Mouse (Mus musculus) liver, embryonic 14.5 days (tissue): ENCODE data around the gene Gm26602. TPM values are rescaled to one million over a fixed set of nuclear protein-coding genes. Genes with fewer than 3 reads are reported as not detected.

Experiments
- ATAC-seq: fragments of 200-750 bp; cut with Nextera tagmentation; 2 replicates; pipeline ENCODE4 v1.8.0; 2017; ENCODE audit warnings: moderate number of reproducible peaks, mild to moderate bottlenecking, moderate library complexity; ENCODE audit not compliant: insufficient read depth
- DNase-seq, 3 experiments: peaks; one replicate each; pipeline ENCODE4 v3.0.0-alpha.2; 2012 to 2013; ENCODE audit warnings: low read depth in 3 of 3, low spot score in 3 of 3
- H3K27ac ChIP-seq: fragments of 300-500 bp; sonication (generic); 2 replicates; pipeline ENCODE4 v1.5.1; 2014; ENCODE audit warnings: moderate library complexity, mild to moderate bottlenecking, control low read depth, inconsistent platforms
- H3K27me3 ChIP-seq: fragments of 300-500 bp; sonication (generic); 2 replicates; pipeline ENCODE4 v1.6.1; 2014; ENCODE audit warnings: mild to moderate bottlenecking, low read length, moderate library complexity; ENCODE audit not compliant: control insufficient read depth, insufficient read depth
- H3K36me3 ChIP-seq: fragments of 300-500 bp; sonication (generic); replicated peaks from 2 replicates; pipeline ENCODE4 v1.6.1; 2014; ENCODE audit warnings: low read depth; ENCODE audit not compliant: control insufficient read depth, insufficient read depth
- H3K4me1 ChIP-seq, 2 experiments: fragments of 200-500 bp in 1 of 2; fragments of 300-500 bp in 1 of 2; sonication (generic) in 1 of 2; replicated peaks; 2 replicates each; pipeline ENCODE4 v1.6.1; 2012 to 2014; ENCODE audit warnings: antibody characterized with exemption in 1 of 2, inconsistent platforms in 1 of 2, low read length in 1 of 2; ENCODE audit not compliant: control insufficient read depth in 2 of 2, insufficient read depth in 2 of 2
- H3K4me2 ChIP-seq: fragments of 300-500 bp; sonication (generic); 2 replicates; pipeline ENCODE4 v1.6.1; 2014; ENCODE audit warnings: low read depth, mild to moderate bottlenecking, control low read depth, moderate library complexity
- H3K4me3 ChIP-seq, 2 experiments: fragments of 200-500 bp in 1 of 2; fragments of 300-500 bp in 1 of 2; sonication (generic) in 1 of 2; 2 replicates each; pipeline ENCODE4 v1.5.1; 2012 to 2014; ENCODE audit warnings: low read depth in 2 of 2, low read length in 2 of 2, mild to moderate bottlenecking in 2 of 2, control low read depth in 1 of 2, inconsistent platforms in 1 of 2, moderate library complexity in 1 of 2; ENCODE audit not compliant: insufficient read depth in 1 of 2
- H3K9ac ChIP-seq: fragments of 300-500 bp; sonication (generic); replicated peaks from 2 replicates; pipeline ENCODE4 v1.6.1; 2014; ENCODE audit warnings: mild to moderate bottlenecking, control low read depth, moderate library complexity
- H3K9me3 ChIP-seq: fragments of 300-500 bp; sonication (generic); 2 replicates; pipeline ENCODE4 v1.6.1; 2016; ENCODE audit warnings: low read length, mixed read lengths; ENCODE audit not compliant: control insufficient read depth
- CTCF ChIP-seq: IDR thresholded peaks from 2 replicates; pipeline ENCODE4 v1.5.1; 2016; ENCODE audit warnings: antibody characterized with exemption, low read depth, control low read depth
- EP300 ChIP-seq: IDR thresholded peaks from 2 replicates; pipeline ENCODE4 v1.6.1; 2016; ENCODE audit warnings: antibody characterized with exemption, low read depth
- WGBS: fragments of 180-500 bp; shearing (Covaris S2); extraction: QIAGEN DNeasy Blood & Tissue Kit; methylation state at CpG from one replicate; pipeline ENCODE4 v1.1.7; 2014; ENCODE audit not compliant: insufficient replicate concordance; 5-methylcytosine and 5-hydroxymethylcytosine counted together
- polyA plus RNA-seq, 2 experiments: library from polyadenylated mRNA; depleted of rRNA in 1 of 2; stranded (reverse) in 1 of 2; unstranded in 1 of 2; fragments of >200 nt; fragmentation: Nextera tagmentation in 1 of 2; extraction: Ambion mirVana in 1 of 2; gene quantifications; 2 replicates each; pipeline versions ENCODE4 v1.2.1 to v1.2.3; 2012 to 2014

The Gm26602 gene
- polyA plus RNA-seq, 2 experiments: not detected

DNA sequence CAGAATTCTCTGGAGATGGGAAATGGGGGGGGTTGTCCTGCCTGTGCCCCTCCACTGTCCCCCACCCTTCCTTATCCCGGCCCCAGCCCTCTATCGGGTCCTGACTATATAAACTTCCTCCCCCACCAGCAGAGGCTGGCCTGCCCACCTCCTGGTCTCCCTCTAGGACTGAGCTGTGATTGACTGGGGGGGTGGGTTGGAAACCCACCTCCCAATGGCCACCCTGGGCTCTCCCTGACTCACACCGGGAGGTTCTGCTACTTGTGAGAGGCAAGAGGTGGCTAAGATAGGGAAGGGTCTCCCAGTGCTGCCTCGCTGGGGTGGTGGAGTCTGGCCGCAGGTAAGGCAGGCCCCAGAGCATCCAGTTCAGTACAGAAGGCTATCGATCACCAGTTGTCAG lies 36.8 kb downstream of the Gm26602 start:
- Histone ChIP-seq H3K36me3 (no peaks in the 10 kb centered on the region), H3K9me3 (no peaks in the 10 kb centered on the region), H3K4me3 (no peak overlapping the region), H3K27ac (no peak overlapping the region), H3K4me2 (no peak overlapping the region), H3K27me3 (no peaks in the 10 kb centered on the region), H3K9ac (no peak overlapping the region), H3K4me1 (peaks cover 28 to 38% of the 10 kb centered on the region in 2 experiments)
- ATAC-seq (no peak), DNase-seq (no peak)
- TF ChIP-seq CTCF (no peak), EP300 (no peak)
- 62% methylated on average over 6 of the region's 6 CpGs for WGBS

DNA sequence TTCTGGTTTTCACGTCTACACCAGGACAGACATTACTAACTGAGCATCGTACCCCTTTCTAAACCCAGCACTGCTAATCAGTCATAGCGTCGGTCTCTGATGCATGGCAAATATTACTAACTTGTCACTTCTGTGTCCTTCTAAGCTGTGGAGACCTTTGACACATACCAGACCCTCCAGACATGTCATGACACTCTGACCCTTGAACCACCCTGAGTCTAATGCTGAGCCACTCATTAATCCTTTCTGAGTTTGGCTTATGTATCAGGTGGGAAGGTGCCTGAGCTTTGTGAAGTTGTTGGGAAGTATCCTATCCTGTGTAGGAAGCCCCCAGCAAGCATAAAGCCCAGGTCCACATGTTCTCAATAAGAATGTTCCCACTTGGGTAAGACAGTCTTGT lies 39.2 kb downstream of the Gm26602 start:
- no peak overlapping the region for H3K4me2 ChIP-seq
- no peak for ATAC-seq
- peaks cover 19 to 23% of the 10 kb centered on the region in 2 experiments for H3K4me1 ChIP-seq
- H3K27me3 ChIP-seq: no peaks in the 10 kb centered on the region
- H3K4me3 ChIP-seq: no peak overlapping the region
- no peak for DNase-seq
- TF ChIP-seq CTCF: no peak
- H3K9me3 ChIP-seq: no peaks in the 10 kb centered on the region
- WGBS: 73% methylated on average over 4 of the region's 4 CpGs
- H3K9ac ChIP-seq: no peak overlapping the region
- no peak overlapping the region for H3K27ac ChIP-seq
- no peaks in the 10 kb centered on the region for H3K36me3 ChIP-seq

DNA sequence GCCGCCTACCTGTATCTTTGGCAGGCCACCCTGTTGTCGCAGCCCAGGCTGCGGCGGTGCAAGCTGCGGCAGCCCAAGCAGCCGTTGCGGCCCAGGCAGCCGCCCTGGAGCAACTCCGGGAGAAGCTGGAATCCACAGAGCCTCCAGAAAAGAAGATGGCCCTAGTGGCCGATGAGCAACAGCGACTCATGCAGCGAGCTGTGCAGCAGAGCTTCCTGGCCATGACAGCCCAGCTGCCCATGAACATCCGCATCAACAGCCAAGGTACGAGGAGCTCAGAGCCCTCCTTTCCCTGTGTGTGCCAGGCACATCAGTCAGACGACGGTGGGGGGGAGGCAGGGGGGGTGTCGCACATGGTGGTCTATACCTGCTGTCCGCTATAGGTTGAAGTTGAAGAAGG lies 40.0 kb downstream of the Gm26602 start:
- no peaks in the 10 kb centered on the region for H3K36me3 ChIP-seq

DNA sequence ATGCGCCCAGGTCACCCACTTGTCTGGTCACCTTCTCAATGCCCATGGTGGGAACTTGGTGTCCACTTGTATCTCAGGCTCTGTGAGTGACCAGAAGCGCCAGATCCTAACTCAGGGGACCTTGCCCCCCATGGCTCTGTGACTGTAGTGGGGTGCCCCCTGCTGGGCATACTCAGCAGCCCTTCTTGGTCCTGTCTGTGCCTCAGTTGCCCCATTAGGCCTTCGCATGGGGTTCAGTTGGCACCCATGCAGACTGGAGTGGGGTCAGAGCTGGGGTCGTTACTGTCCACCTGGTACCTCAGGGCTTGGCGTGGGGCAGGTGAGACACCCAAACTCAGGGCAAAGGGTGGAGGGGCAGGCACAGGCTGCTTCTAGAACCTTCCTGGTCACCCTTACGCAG lies 43.3 kb downstream of the Gm26602 start:
- no peak for ATAC-seq
- no peak overlapping the region for H3K4me2 ChIP-seq
- no peaks in the 10 kb centered on the region for H3K9me3 ChIP-seq
- H3K4me1 ChIP-seq: peaks cover 0 to 4% of the 10 kb centered on the region in 2 experiments; a peak in 1 of 4 replicates
- 71% methylated on average over 6 of the region's 6 CpGs for WGBS
- H3K27ac ChIP-seq: no peak overlapping the region
- H3K4me3 ChIP-seq: no peak overlapping the region
- TF ChIP-seq CTCF (peak; percentile 85), EP300 (no peak)
- no peak for DNase-seq
- H3K27me3 ChIP-seq: no peaks in the 10 kb centered on the region
- no peaks in the 10 kb centered on the region for H3K36me3 ChIP-seq
- no peak overlapping the region for H3K9ac ChIP-seq

More for the DNA sequence above, 40.0 kb downstream of the Gm26602 start:
- ATAC-seq (no peak), DNase-seq (no peak)
- Histone ChIP-seq H3K27me3 (no peaks in the 10 kb centered on the region), H3K4me1 (peaks cover 14 to 17% of the 10 kb centered on the region in 2 experiments), H3K4me2 (no peak overlapping the region), H3K27ac (no peak overlapping the region), H3K4me3 (no peak overlapping the region), H3K9me3 (no peaks in the 10 kb centered on the region), H3K9ac (no peak overlapping the region)
- 83% methylated on average over 18 of the region's 18 CpGs for WGBS
- no peak for TF ChIP-seq CTCF
- TF ChIP-seq EP300: no peak

DNA sequence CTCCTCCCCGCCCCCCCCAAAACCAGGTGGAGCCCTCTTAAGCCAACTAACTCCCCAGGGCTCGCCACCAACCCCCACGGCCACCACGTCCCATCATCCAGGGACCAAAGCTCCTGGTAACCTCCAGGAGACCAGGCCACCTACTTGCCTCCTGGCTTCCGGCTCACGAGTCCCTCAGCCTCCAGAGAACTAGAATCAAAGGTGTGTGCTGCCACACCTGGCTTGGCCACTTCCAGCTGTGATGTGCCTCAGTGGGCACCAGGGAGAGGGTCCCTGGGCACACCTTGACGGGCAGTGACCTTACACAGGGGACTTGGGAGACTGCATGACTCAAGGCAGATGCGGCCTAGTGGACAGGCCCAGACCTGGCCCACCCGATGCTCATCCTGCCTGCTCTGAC lies 45.0 kb downstream of the Gm26602 start:
- no peak for ATAC-seq
- H3K9ac ChIP-seq: no peak overlapping the region
- no peaks in the 10 kb centered on the region for H3K9me3 ChIP-seq
- 72% methylated on average over 9 of the region's 9 CpGs for WGBS
- TF ChIP-seq CTCF: no peak
- TF ChIP-seq EP300: no peak
- no peak overlapping the region for H3K4me2 ChIP-seq
- no peaks in the 10 kb centered on the region for H3K36me3 ChIP-seq
- H3K4me1 ChIP-seq: peaks cover 0 to 2% of the 10 kb centered on the region in 2 experiments; a peak in 1 of 4 replicates
- H3K4me3 ChIP-seq: no peak overlapping the region
- no peak for DNase-seq
- H3K27ac ChIP-seq: no peak overlapping the region
- no peaks in the 10 kb centered on the region for H3K27me3 ChIP-seq
